Mouse (Mus musculus): ENCODE results near the gene Fes. TPM values are rescaled to one million over a fixed set of nuclear protein-coding genes. Genes with fewer than 3 reads are reported as not detected.
A peak's percentile ranks its signal among the peaks of the same experiment; 100 is the strongest.

Fes gene
- polyA plus RNA-seq, 1 experiment from 2014 or later = 13.8 TPM

GRCm38 (mm10) chr7:80347670-80348586, 39.8 kb downstream of the Fes start:
- peak; percentile 46; the same call in 1 of the 2 replicates for ATAC-seq (ENCODE audit: insufficient read depth, low FRiP score)
- 54% methylated on average over 13 of the region's 13 CpGs for WGBS
- Histone ChIP-seq H3K9me3 (replicated peaks; ENCODE audit: control insufficient read depth, low read length) (no peaks in the 10 kb centered on the region), H3K36me3 (ENCODE audit: control insufficient read depth, insufficient read depth, low read length) (no peaks in the 10 kb centered on the region), H3K4me3 (replicated peaks; ENCODE audit: low read length) (no peak overlapping the region), H3K27ac (ENCODE audit: low read length) (peak overlapping the region; percentile 80), H3K9ac (ENCODE audit: low read length) (no peak overlapping the region), H3K4me1 (ENCODE audit: control insufficient read depth, insufficient read depth, low read length) (peaks cover 13% of the 10 kb centered on the region), H3K27me3 (ENCODE audit: control insufficient read depth, insufficient read depth, low read length) (no peaks in the 10 kb centered on the region), H3K4me2 (ENCODE audit: low read depth, low read length) (no peak overlapping the region)

- H3K27ac ChIP-seq (ENCODE audit: low read length) = peak overlapping the region; percentile 80; the same call in 1 of the 2 replicates
- no peaks in the 10 kb centered on the region for H3K27me3 ChIP-seq (ENCODE audit: control insufficient read depth, insufficient read depth, low read length)
- no peak overlapping the region for H3K4me2 ChIP-seq (ENCODE audit: low read depth, low read length)
- H3K36me3 ChIP-seq (ENCODE audit: control insufficient read depth, insufficient read depth, low read length) = no peaks in the 10 kb centered on the region
- WGBS = 85% methylated on average over 5 of the region's 5 CpGs
- peaks cover 13% of the 10 kb centered on the region for H3K4me1 ChIP-seq (ENCODE audit: control insufficient read depth, insufficient read depth, low read length)
- H3K9ac ChIP-seq (ENCODE audit: low read length) = no peak overlapping the region
- no peak overlapping the region for H3K4me3 ChIP-seq (replicated peaks; ENCODE audit: low read length)
- no peaks in the 10 kb centered on the region for H3K9me3 ChIP-seq (replicated peaks; ENCODE audit: control insufficient read depth, low read length)
- ATAC-seq (ENCODE audit: insufficient read depth, low FRiP score) = no peak
Observed at GRCm38 (mm10) chr7:80346830-80347229, 40.9 kb downstream of the Fes start.

- 94% methylated on average over 9 of the region's 9 CpGs for WGBS
- ATAC-seq (ENCODE audit: insufficient read depth, low FRiP score) = no peak
- H3K9ac ChIP-seq (ENCODE audit: low read length) = no peak overlapping the region
Observed at GRCm38 (mm10) chr7:80346173-80346572, 41.6 kb downstream of the Fes start.

GRCm38 (mm10) chr7:80343270-80344018, 44.3 kb downstream of the Fes start:
- H3K27me3 ChIP-seq (ENCODE audit: control insufficient read depth, insufficient read depth, low read length) = no peaks in the 10 kb centered on the region
- ATAC-seq (ENCODE audit: insufficient read depth, low FRiP score) = no peak
- WGBS = 21% methylated on average over 19 of the region's 19 CpGs
- no peaks in the 10 kb centered on the region for H3K36me3 ChIP-seq (ENCODE audit: control insufficient read depth, insufficient read depth, low read length)
- peak overlapping the region; percentile 69 for H3K27ac ChIP-seq (ENCODE audit: low read length)
- peak overlapping the region; percentile 89 for H3K9ac ChIP-seq (ENCODE audit: low read length)
- H3K4me1 ChIP-seq (ENCODE audit: control insufficient read depth, insufficient read depth, low read length) = peaks cover 30% of the 10 kb centered on the region
- H3K4me3 ChIP-seq (replicated peaks; ENCODE audit: low read length) = peak overlapping the region; percentile 66
- H3K9me3 ChIP-seq (replicated peaks; ENCODE audit: control insufficient read depth, low read length) = no peaks in the 10 kb centered on the region
- H3K4me2 ChIP-seq (ENCODE audit: low read depth, low read length) = peak overlapping the region; percentile 95

More at GRCm38 (mm10) chr7:80346173-80346572, 41.6 kb downstream of the Fes start:
- Histone ChIP-seq H3K9me3 (replicated peaks; ENCODE audit: control insufficient read depth, low read length) (no peaks in the 10 kb centered on the region), H3K4me1 (ENCODE audit: control insufficient read depth, insufficient read depth, low read length) (peaks cover 14% of the 10 kb centered on the region), H3K27ac (ENCODE audit: low read length) (no peak overlapping the region), H3K4me3 (replicated peaks; ENCODE audit: low read length) (no peak overlapping the region), H3K36me3 (ENCODE audit: control insufficient read depth, insufficient read depth, low read length) (no peaks in the 10 kb centered on the region), H3K27me3 (ENCODE audit: control insufficient read depth, insufficient read depth, low read length) (no peaks in the 10 kb centered on the region), H3K4me2 (ENCODE audit: low read depth, low read length) (no peak overlapping the region)

GRCm38 (mm10) chr7:80342858-80343257, 44.9 kb downstream of the Fes start, which contains the start of gene Hddc3:
Gene Hddc3, plus strand, starts transcription at chr7:80343104.
- Histone ChIP-seq H3K9ac (ENCODE audit: low read length) (peak within 1 kb of the TSS; percentile 89), H3K4me3 (replicated peaks; ENCODE audit: low read length) (peak within 1 kb of the TSS; percentile 66), H3K4me2 (ENCODE audit: low read depth, low read length) (peak within 1 kb of the TSS; percentile 95), H3K4me1 (ENCODE audit: control insufficient read depth, insufficient read depth, low read length) (peaks cover 35% of the 10 kb centered on the region), H3K27me3 (ENCODE audit: control insufficient read depth, insufficient read depth, low read length) (no peaks in the 10 kb centered on the region), H3K9me3 (replicated peaks; ENCODE audit: control insufficient read depth, low read length) (no peaks in the 10 kb centered on the region), H3K36me3 (ENCODE audit: control insufficient read depth, insufficient read depth, low read length) (no peaks in the 10 kb centered on the region), H3K27ac (ENCODE audit: low read length) (peak within 1 kb of the TSS; percentile 69)
- 1% methylated on average over 25 of the region's 25 CpGs for WGBS
- peak; percentile 20; the same call in 1 of the 2 replicates for ATAC-seq (ENCODE audit: insufficient read depth, low FRiP score)

- Histone ChIP-seq H3K27me3 (ENCODE audit: control insufficient read depth, insufficient read depth, low read length) (no peaks in the 10 kb centered on the region), H3K4me1 (ENCODE audit: control insufficient read depth, insufficient read depth, low read length) (peaks cover 29% of the 10 kb centered on the region), H3K4me3 (replicated peaks; ENCODE audit: low read length) (no peak overlapping the region), H3K4me2 (ENCODE audit: low read depth, low read length) (no peak overlapping the region), H3K36me3 (ENCODE audit: control insufficient read depth, insufficient read depth, low read length) (no peaks in the 10 kb centered on the region), H3K9me3 (replicated peaks; ENCODE audit: control insufficient read depth, low read length) (no peaks in the 10 kb centered on the region), H3K27ac (ENCODE audit: low read length) (no peak overlapping the region), H3K9ac (ENCODE audit: low read length) (no peak overlapping the region)
- WGBS = 73% methylated on average over 7 of the region's 7 CpGs
- ATAC-seq (ENCODE audit: insufficient read depth, low FRiP score) = no peak
Observed at GRCm38 (mm10) chr7:80341793-80342192, 46.0 kb downstream of the Fes start.

- WGBS = 3% methylated on average over 11 of the region's 11 CpGs
- H3K36me3 ChIP-seq (ENCODE audit: control insufficient read depth, insufficient read depth, low read length) = peaks cover 4% of the 10 kb centered on the region; the same call in 1 of the 2 replicates
- ATAC-seq (ENCODE audit: insufficient read depth, low FRiP score) = peak; percentile 65
Observed at GRCm38 (mm10) chr7:80340793-80341192, 47.0 kb downstream of the Fes start, which contains the start of gene Unc45a. Gene Unc45a, minus strand, starts transcription at chr7:80341005.

GRCm38 (mm10) chr7:80339793-80340628, 47.7 kb downstream of the Fes start:
- peaks cover 29% of the 10 kb centered on the region for H3K4me1 ChIP-seq (ENCODE audit: control insufficient read depth, insufficient read depth, low read length)
- no peaks in the 10 kb centered on the region for H3K9me3 ChIP-seq (replicated peaks; ENCODE audit: control insufficient read depth, low read length)
- peak; percentile 97 for ATAC-seq (ENCODE audit: insufficient read depth, low FRiP score)
- peak overlapping the region; percentile 86 for H3K27ac ChIP-seq (ENCODE audit: low read length)
- H3K27me3 ChIP-seq (ENCODE audit: control insufficient read depth, insufficient read depth, low read length) = no peaks in the 10 kb centered on the region
- peak overlapping the region; percentile 87 for H3K4me2 ChIP-seq (ENCODE audit: low read depth, low read length)
- H3K9ac ChIP-seq (ENCODE audit: low read length) = peak overlapping the region; percentile 88
- WGBS = under 1% methylated on average over 45 of the region's 45 CpGs
- H3K4me3 ChIP-seq (replicated peaks; ENCODE audit: low read length) = peak overlapping the region; percentile 76
- peaks cover 9% of the 10 kb centered on the region for H3K36me3 ChIP-seq (ENCODE audit: control insufficient read depth, insufficient read depth, low read length)

More at GRCm38 (mm10) chr7:80340793-80341192, 47.0 kb downstream of the Fes start, which contains the start of gene Unc45a:
- Histone ChIP-seq H3K9ac (ENCODE audit: low read length) (peak within 1 kb of the TSS; percentile 76), H3K9me3 (replicated peaks; ENCODE audit: control insufficient read depth, low read length) (no peaks in the 10 kb centered on the region), H3K27me3 (ENCODE audit: control insufficient read depth, insufficient read depth, low read length) (no peaks in the 10 kb centered on the region), H3K4me3 (replicated peaks; ENCODE audit: low read length) (peak within 1 kb of the TSS; percentile 76), H3K4me1 (ENCODE audit: control insufficient read depth, insufficient read depth, low read length) (peaks cover 29% of the 10 kb centered on the region), H3K4me2 (ENCODE audit: low read depth, low read length) (peak within 1 kb of the TSS; percentile 87), H3K27ac (ENCODE audit: low read length) (peak within 1 kb of the TSS; percentile 86)
